Mouse (Mus musculus): ENCODE results near the gene Samm50.
A peak's percentile ranks its signal among the peaks of the same experiment; 100 is the strongest.

Gene Samm50

DNA sequence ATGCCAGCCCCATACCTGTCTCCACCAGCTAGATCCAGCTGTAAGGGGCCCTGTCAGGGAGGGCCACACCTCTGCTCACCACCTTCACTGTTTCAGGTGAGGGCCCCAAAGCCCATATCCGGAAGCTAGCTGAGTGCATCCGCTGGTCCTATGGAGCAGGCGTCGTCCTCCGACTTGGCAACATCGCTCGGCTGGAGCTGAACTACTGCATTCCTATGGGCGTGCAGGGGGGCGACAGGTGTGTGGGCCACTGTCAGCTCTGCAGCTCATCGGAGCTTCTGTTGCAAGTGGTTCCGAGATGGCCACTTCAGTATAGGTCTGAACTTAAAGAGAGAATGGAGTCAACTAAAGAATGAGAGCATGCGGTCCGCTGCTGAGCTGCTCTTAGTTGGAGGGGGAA, 18.9 kb downstream of the Samm50 start:
- no peak for DNase-seq (ENCODE audit: low read depth, low spot score)

DNA sequence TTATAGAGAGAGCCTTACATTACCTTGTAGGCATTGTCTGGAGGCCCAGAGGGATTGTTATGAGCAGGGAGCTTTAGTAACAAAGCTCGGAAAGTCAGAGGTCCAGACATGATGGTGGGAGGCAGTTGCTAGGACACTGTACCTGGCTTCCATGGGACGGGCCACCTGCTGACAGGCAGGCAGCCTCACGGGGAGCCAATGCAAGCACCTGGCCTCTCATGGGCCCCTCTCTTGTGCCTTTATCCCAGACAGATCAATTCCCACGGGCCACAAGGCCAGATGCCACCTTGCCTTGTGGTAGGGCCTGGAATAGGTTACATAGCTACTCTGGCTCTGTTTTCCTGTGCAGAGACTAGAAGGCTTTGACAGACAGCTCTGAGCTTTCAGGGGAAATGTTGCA, 19.5 kb downstream of the Samm50 start:
- DNase-seq (ENCODE audit: low read depth, low spot score): no peak

DNA sequence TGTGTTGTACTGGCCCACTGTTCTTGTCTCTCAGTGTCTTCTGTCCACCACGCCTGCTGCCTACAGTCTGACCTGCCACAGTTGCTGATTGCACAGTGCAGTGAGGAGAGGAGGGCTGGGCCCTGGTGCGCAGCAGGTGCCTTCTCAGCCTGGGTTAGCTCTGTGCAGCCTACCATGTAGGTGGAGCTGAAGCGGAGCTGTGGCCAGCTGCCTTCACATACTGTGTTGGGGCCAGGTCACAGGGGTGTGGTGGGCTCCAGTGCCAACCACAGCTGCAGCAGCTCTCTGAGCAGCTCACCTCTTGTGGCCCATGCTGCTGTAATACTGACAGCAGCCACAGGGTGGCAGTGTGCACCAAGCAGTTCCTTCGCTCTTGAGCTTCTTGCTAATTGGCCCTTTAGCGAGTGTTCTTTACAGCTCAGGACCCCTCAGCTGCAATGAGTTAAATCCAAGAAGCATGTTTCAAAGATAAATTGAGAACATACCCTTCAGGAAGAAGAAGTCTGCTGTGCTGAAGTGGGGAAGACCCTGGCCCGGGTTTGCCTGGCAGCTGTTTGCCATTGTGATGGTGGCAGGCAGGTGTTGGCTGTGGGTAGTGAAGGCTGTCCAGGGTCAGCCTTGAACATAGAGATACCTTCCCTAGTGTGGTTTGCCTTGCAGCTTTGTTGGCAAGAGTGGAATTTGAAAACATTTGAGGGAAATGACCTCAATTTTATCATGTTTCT, 20.2 kb downstream of the Samm50 start:
- peak; percentile 81 for DNase-seq (ENCODE audit: low read depth, low spot score)

DNA sequence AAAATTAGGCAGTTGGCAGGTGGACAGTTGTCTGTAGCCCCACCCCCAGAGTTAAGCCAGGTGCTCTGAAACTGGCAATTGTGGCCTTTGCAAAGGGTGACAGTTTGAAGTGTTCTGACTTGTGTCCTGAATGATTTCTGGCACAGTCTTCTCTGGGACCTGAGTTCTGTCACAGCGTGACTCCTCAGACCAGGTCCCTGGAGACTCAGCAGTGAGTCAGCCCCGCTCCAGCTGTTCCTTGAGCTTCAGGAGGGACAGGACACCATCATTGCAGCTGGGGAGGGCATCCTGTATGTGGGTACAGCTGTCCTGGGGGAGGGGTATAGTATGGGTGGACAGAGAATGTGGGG, 20.7 kb downstream of the Samm50 start:
- no peak for DNase-seq (ENCODE audit: low read depth, low spot score)

DNA sequence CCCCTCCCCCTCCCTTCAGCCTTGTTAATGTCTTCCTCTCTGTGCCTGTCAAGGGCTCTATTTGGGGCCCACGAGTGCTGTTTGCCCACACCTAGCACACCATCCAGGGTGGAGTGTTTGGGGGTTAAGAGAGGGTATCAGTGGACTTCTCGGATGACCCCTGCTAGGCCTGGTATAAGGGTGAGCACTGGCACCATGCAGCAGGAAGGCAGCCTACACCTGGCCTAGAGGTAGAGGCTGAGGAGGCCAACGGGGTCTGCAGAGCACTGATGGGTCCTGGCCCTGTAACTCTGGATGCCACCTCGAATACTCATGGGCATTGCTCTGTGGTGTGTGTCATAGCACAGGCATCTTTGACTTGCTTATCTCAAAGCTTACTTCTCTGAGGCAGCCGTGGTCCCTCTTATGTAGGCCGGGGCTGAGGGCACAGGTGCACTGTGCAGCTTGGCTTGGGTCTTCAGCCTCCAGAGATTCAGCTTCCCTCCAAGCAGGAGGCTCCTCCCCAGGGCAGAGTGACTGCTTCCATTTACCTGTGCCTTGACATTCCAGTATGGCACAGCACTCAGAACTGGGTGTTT, 21.2 kb downstream of the Samm50 start:
- no peak for DNase-seq (ENCODE audit: low read depth, low spot score)

DNA sequence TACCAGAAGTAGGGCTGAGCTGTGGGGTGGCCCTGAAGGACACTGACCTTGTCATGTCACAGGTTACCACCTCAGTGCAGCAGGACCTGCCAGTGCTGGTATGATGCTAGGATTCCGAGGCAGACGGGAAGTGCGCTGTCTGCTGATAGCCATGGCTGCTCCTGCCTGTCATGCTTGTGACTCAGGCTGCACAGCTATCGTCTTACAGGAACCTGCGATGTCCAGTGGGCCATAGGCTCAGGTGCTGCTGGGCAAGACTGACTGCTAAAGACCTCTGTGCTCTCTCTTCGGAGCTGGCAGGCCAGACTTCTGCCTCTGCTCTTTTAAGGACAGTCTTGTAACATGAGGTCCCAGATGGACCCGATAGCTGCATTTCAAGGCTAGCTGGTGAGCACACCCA, 22.4 kb downstream of the Samm50 start:
- no peak for DNase-seq (ENCODE audit: low read depth, low spot score)

DNA sequence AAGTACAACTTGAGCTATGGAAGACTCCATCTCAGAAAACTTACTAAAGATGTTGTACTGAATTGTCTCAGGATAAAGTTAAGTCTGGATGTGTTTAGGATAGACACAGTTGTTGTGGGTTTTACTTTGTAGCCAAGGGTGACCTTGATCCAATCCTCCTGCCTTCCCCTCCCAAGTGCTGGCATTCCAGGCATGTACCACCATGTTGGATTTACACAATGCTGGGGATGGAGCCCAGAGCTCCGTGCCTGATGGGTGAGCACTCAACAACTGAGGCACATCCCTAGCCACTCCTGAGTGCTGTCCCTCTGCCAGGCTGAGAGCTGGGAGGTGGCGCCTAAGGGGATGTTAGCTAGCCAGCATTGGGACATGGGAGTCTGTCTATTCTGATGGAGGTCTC, 23.2 kb downstream of the Samm50 start:
- DNase-seq (ENCODE audit: low read depth, low spot score): peak; percentile 56

DNA sequence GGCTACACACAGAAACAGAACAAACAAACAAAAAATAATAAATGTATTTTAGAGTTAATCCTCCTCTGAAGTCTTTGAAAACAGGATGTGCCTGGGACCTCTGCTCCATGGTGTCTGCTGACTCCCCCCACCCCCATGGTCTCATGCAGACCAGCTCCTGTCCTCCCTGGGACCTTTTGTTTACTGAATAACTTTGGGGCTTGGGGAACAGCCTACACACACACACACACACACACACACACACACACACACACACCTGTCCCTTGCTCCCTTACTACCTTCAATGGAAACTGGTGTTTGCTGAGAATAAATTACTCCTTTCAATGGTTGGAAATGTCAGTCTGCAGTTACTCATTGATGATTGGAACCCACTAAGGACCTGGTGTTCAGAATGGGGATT, 24.0 kb downstream of the Samm50 start:
- DNase-seq (ENCODE audit: low read depth, low spot score): no peak

DNA sequence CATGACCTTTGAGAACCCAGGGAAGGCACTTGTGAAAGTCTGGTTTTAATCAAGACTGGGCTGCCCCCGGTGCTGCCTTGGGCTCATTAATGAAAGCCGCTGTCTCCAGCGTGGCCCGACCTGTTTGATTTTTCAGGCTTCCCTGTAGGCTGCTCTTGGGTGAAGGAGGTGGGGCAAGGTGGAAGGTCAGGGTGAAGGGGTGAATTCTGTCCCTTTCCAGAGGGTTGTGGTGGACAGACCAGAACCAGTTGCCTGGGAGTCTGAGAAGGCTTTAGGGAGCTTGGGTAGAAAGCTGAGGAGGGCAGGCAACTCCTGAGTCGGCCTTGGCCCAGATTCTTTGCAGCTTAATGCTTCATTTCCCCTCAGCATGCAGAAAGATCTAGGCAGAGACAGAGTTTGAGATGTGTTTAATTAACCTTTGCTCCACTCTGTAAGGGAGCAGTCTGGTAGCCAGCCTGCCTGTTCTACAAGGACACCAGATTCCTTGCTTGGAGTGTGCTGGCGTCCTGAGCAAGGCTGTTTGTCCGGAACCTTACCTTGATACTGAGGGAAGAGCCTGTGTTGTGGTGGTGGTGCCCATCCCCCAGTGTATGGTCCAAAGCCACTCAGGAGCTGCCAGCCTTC, 24.5 kb downstream of the Samm50 start:
- no peak for DNase-seq (ENCODE audit: low read depth, low spot score)

DNA sequence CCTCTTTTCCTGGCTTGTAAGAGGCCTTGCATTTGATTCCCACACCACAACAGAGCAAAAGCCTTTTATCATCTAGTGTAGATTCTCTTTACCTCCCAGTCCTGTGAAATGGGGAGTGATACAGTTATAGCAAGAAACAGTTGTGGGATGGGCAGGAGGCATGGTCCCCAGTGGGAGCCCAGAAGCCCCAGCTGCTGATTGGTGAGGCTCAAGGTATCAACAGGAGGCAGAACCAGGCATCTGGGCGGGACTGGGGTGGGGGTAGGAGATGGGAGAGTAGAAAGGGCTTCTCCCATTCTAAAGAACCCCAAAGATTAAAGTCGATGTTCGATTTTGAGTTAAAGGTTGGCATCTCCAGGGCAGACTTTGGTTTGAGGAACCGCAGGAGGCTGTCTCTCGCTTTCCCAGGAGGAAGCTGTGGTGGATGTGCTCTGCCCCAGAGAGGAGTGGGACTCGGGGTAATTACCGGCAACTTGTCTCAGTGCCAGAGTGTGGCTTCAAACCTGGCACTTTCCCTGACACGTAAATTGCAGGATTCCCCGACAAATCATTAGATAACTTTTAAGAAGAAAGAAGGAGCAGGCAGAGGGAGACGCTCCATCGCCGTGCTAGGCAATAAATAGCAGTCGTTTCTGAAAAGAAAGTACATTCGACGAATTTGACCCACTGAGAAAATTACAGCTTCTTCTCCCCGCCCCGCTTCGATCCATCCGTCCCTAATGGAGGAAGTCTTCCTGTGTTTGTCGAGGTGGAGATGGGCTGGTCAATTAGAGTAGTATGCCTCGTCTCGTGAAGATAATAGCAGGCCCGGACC, 26.1 kb downstream of the Samm50 start:
- no peak for DNase-seq (ENCODE audit: low read depth, low spot score)

DNA sequence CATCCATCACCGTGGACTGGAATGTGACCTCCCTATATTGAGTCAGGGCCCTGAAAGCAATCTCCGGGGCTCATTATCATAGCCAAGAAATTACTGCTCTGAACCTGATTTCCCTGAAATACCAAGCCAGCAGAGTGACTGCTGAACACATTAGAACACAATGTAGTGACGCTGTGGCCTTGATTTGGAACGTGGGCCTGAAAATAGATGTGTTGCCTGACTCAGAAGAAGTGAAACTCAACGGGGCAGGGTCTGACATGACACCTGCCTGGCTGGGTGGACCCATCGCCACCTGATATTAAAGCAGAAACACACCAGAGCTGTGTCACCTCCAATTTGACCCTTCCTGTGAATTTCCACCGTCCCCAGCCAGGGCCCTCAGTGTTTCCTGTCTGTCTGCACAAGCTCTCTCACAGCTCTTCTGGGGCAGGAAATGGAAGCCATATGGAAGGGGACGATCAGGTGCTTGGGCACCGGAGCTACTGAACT, 26.8 kb downstream of the Samm50 start:
- DNase-seq (ENCODE audit: low read depth, low spot score): peak; percentile 42

DNA sequence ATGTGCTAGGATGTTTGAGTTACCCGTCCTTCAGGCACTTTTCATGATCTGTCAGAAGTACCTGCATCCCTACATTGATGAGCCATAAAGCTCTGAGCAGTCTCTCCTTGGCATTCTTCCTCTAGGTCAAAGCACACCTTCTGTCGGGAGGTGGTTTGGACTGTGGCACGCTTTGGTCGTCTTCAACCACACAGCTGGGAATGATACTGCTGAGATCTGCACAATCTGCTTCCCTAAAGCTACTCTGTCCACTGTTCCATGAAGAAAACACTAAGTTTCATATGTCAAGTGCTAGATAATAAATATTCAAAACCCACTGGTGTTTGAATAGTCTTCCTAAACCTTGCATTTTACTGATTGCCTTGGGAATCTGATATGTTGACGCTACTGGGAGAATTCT, 29.5 kb downstream of the Samm50 start:
- DNase-seq (ENCODE audit: low read depth, low spot score): no peak

DNA sequence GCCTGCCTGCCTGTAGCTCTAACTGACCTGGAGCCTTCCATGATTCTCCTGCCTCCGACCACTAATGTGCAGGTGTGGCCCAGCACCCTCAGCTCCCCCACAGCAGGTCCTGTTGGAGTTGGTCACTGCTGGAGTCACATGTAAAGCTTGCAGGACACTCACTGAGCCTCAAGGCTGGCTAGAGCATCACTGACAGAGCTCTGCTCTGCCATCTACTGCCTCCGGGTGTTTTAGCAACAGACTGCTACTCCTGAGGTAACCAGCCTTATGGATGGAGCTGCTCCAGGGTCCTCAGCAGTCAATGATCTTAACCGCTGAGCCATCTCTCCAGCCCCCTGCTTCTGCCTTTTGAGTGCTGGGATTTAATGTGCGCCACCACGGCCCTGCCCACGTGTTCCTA, 31.4 kb downstream of the Samm50 start:
- no peak for DNase-seq (ENCODE audit: low read depth, low spot score)

DNA sequence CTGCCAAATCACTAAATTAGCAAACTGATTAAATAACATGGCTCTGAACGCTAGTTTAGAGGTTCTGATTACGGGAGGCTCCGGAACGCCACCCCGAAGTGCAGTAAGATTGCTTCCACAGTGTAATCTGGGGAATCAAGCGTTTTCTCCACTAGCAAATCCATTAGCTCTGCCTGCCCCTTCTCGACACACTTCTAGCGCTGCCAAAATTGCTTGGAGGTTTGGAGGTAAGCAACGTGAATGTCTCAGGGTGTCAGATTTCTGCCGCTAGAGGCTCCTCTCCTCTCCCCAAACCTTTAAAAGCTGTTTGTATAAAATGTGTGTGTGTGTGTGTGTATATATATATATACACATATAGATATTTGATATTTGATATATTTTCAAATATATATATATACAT, 32.7 kb downstream of the Samm50 start:
- DNase-seq (ENCODE audit: low read depth, low spot score): no peak

DNA sequence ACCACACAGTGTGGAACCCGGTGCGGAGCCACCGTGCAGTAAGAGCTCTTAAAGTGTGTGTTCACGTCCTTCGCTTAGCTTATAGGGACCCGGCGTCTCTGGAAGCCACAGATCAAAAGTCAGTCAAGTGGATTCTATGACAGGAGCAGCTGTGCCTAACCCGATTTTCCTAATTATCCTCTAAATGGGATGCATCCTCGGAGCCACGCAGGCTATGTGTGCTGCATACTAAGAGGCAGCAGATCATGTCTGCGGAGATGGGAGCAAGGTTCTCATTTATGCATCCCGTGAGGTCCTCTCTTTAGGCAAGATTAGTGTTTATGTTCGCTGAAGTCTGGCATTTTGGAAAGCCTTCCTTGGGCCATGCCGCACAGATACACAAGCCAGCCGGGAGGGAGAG, 34.9 kb downstream of the Samm50 start:
- no peak for DNase-seq (ENCODE audit: low read depth, low spot score)

DNA sequence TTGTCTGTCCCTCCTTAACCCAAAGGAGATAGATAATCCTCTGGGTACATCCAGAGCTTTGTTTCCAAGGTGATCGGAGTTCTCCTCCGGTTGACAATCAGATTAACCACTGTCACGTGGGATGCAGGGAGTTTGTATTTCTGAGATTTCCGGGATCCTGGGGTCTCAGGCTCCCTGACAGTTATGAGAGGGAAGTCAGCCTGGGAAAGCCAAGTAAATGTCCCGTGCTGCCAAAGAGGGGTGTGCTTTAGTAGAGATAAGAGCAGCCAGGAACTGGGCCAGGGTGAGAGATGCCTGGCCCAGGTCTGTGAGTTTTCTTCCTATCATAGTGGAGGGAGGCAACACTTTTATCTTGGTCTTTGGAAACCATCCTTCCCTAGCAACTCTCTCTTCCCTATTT, 38.6 kb downstream of the Samm50 start:
- no peak for DNase-seq (ENCODE audit: low read depth, low spot score)

DNA sequence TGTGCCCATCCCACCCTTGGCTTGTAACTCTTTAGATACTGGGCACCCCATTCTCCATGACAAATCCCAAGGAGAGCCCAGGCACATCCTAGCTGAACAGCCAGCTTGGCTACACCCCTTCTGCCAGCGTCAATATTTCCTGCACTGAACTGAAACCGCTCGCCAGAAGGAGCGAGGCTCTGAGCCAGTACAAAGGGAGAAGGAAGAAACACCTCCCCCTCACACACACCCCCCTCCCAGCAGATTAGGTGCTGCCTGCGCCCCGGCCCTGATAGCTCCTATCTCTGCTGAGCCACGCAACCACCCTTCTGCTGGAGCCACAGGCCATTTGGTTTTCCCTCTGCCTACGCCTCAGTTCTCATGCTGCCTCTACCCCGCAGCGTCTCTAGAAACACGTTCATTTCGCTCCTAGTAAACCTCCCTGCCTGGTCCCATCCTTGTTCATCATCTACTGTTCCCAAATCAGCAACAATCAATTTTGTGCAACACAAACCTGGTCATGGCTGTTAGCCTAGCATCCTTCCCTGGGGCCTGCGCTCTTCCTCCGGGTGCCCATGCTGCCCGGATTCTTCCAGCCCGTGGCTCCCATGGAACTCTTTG, 39.2 kb downstream of the Samm50 start:
- peak; percentile 50 for DNase-seq (ENCODE audit: low read depth, low spot score)

DNA sequence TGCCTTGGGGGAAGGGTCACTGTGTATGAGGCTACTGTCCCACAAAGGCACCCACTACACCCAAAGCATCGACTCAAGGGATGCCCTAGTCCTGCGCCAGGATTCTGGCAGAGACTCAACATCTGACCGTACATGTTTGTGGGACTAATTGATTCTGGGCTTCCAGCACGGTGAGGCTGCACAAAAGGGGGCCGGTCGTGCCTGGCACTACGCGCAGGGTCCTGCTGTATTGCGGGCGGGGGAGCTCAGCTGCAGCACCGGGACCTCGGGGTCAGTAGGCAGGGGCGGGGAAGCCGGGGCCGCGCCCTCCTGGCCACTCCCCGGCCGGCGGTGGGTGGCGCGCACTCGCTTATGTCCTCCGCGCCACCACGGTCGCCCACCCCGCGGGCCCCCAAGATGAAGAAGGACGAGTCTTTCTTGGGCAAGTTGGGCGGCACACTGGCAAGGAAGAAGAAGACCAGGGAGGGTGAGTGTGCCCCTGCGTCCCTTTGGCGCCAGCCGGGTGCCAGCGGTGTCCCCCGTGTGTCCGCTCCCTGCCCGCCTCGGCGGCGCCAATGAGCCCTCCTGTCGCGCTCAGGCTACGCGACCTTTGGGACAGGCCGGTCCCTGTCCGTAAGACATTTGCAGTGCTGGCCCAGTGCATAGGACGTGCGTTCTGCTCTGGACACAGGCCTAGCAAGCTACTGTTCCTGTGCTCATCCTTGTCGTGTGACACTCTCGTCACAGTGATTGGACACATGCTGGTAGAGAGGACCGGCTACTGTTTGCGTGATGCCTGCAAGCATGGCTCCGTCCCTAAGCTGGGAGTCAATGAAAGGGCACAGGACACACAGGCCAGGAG, 39.9 kb downstream of the Samm50 start, which contains the start of gene Parvb:
Gene Parvb, plus strand, starts transcription at position 323 of the 841 bp plus-strand sequence.
- DNase-seq (ENCODE audit: low read depth, low spot score): peak; percentile 50

DNA sequence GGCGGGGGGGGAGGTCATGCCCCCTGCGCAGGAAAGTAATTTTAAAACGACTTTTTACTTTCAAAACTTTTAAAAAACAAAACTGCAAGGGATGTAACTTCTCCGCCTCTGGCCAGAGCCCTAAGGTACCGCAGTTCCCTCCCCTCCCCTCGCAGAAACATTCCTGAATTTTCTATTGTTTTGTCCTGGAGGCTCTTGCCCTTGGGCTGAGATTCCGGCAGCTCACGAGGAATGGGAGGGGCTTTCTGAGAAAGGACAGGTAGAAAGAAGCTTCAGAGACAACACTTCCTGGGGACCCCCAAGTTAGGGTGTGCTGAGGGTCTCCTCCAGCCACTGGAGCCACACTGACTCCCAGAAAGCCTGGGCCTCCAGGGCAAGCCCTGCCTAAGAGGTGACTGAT, 40.6 kb downstream of the Samm50 start:
- peak; percentile 91 for DNase-seq (ENCODE audit: low read depth, low spot score)

DNA sequence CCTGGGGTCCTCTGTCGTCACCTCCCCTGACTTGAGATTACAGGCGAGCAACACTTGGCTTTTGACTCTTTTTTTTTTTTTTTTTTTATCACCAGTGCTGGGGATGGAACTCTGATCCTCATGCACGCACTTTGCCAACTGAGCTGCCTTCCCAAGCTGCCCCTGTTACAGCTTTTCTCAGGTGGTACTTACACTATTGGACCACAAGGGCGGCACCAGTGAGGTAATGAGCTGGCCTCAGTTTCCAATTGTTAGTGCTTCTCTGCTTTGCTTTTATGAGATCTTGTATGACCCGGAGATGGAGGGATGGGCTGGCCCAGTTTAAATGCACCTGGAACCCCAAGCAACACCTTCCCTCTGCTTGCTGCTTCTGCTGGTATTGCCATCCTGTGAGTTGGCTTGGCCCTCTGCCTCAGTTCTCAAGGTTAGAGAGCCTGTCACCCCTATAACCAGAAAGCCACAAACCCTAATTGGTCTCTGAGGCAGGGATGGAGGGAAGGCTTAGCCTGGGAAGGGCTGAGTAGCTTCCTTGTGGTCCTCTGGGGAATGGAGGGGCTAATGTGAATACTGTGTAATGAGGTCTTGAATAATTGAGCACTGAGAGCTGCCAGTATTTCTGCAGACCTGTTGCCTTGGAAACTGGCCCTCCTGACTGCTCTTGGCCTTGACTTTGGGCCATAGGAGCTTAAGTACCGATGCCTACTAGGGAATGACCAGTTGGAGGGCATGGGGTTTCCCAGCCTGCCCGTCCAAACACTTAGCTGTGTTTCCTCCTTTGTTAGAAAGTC, 42.9 kb downstream of the Samm50 start:
- peak; percentile 90 for DNase-seq (ENCODE audit: low read depth, low spot score)

Data from R1 (cell line).